Mouse (Mus musculus) brain, embryonic 14.5 days (tissue): ENCODE results near the gene Ermap.

Experiments used
- CTCF ChIP-seq: fragments of 200-500 bp; IDR thresholded peaks from 2 replicates; pipeline ENCODE4 v1.5.1; 2012; ENCODE audit warnings: inconsistent platforms, mild to moderate bottlenecking, moderate library complexity, borderline replicate concordance; ENCODE audit not compliant: insufficient read depth, insufficient read length; ENCODE audit errors: extremely low read depth
- POLR2A ChIP-seq: fragments of 200-500 bp; IDR thresholded peaks from 2 replicates; pipeline ENCODE4 v1.6.1; 2012; ENCODE audit warnings: mild to moderate bottlenecking, inconsistent platforms, borderline replicate concordance; ENCODE audit not compliant: poor library complexity, insufficient read depth, insufficient read length, severe bottlenecking; ENCODE audit errors: extremely low read depth

DNA sequence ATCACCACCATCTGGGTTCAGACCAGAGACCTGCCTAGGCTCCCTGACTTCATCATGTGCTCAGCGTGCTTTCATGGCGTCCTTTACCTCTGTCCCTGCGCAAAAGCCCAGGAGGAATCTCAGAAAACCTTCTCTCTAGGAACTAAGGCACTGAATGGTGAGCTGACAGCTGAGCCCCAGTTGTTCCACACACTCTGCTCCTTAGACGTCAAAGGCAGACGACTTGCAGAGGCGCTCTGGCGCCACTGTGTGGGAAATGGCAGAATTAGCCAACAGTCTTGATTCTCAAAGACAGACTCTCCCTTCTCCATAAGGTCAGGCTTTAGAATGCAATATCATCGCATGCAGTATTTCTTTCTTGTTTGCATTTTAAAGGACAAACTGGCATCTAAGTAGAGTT, 14.9 kb upstream of the Ermap start:
- no peak for TF ChIP-seq POLR2A
- TF ChIP-seq CTCF = peak; percentile 93
